Mouse (Mus musculus): ENCODE results near the gene Gstm5. TPM values are rescaled to one million over a fixed set of nuclear protein-coding genes. Genes with fewer than 3 reads are reported as not detected.

The Gstm5 gene
- polyA plus RNA-seq, 1 experiment from 2014 or later = 259 TPM

DNA sequence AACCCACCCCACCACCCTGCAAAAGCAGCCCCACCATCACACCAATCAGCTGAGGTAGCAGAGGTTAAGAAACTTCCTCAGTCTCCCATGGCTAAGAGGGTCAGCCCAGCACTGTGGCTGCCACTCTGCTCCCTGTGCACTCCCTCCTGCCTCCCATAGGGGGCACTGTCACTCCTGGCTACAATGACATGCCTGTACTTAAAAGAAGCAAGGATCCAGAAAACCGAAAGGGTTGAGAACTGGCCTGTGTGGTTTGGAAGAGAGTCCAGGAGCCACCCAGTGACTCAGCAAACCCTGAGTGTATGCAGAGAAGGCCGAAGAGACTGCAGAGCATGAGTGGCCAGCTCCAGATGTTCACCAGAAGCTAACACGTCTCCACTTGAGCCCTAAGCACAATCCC is 43.8 kb downstream of the Gstm5 start:
- Histone ChIP-seq H3K4me3 (replicated peaks; ENCODE audit: low read length) (no peak overlapping the region), H3K4me1 (replicated peaks; ENCODE audit: control insufficient read depth, insufficient read depth, low read length) (0 out of 2 replicates have a peak, but pooled peaks cover 6% of the 10 kb centered on the region), H3K9me3 (ENCODE audit: control insufficient read depth, low read length) (no peaks in the 10 kb centered on the region), H3K27ac (no peak overlapping the region), H3K4me2 (replicated peaks) (no peak overlapping the region), H3K27me3 (ENCODE audit: control insufficient read depth, insufficient read depth, low read length) (no peaks in the 10 kb centered on the region), H3K36me3 (replicated peaks; ENCODE audit: control insufficient read depth, insufficient read depth) (no peaks in the 10 kb centered on the region), H3K9ac (no peak overlapping the region)
- WGBS = 46% methylated on average over 3 of the region's 3 CpGs
- DNase-seq (ENCODE audit: low spot score) (no peak), ATAC-seq (ENCODE audit: low FRiP score) (no peak)

DNA sequence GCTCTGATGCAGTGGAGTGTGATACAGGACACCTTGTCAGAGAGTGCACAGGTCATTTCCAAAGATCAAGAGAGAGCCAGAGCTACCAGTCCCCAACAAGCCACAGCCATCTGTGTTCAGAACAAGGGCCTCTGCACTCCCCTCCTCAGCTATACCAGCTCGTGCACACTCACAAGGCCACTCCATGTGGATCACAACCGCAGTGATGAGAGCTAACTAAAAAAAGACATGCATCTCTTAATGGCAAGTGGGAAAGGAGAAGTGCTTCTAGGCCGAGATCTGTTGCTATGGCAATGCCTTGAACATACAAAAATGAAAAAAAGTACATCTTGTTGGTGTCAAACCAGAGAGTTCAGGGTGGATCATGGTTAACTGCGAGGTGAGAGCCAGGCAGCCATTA is 44.2 kb downstream of the Gstm5 start:
- Histone ChIP-seq H3K27ac (no peak overlapping the region), H3K9me3 (ENCODE audit: control insufficient read depth, low read length) (no peaks in the 10 kb centered on the region), H3K9ac (no peak overlapping the region), H3K36me3 (replicated peaks; ENCODE audit: control insufficient read depth, insufficient read depth) (no peaks in the 10 kb centered on the region), H3K4me1 (replicated peaks; ENCODE audit: control insufficient read depth, insufficient read depth, low read length) (0 out of 2 replicates have a peak, but pooled peaks cover 6% of the 10 kb centered on the region), H3K27me3 (ENCODE audit: control insufficient read depth, insufficient read depth, low read length) (no peaks in the 10 kb centered on the region), H3K4me2 (replicated peaks) (no peak overlapping the region), H3K4me3 (replicated peaks; ENCODE audit: low read length) (no peak overlapping the region)
- ATAC-seq (ENCODE audit: low FRiP score) (no peak), DNase-seq (ENCODE audit: low spot score) (no peak)
- WGBS = 60% methylated on average over 4 of the region's 4 CpGs

DNA sequence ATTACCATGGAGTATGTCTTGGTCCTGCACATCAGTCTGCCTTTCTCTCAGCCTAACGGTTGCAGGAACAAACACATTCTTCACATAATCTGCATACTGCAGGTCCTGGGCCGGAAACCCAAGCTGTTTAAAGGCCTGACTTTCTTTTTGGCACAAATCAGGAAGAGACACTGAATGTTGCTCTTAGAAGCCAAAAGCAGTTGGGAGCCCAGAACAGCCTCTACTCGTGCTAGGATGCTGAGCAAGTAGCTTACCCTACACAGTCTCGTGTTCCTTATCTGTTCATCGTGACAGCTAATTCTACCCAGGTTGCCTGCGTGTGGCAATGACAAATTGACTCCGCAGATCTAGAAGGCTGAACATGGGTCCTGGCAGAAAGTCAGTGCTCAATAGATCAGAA is 44.9 kb downstream of the Gstm5 start:
- Histone ChIP-seq H3K4me1 (replicated peaks; ENCODE audit: control insufficient read depth, insufficient read depth, low read length) (0 out of 2 replicates have a peak, but pooled peaks cover 6% of the 10 kb centered on the region), H3K27ac (no peak overlapping the region), H3K9me3 (ENCODE audit: control insufficient read depth, low read length) (no peaks in the 10 kb centered on the region), H3K4me3 (replicated peaks; ENCODE audit: low read length) (no peak overlapping the region), H3K27me3 (ENCODE audit: control insufficient read depth, insufficient read depth, low read length) (no peaks in the 10 kb centered on the region), H3K36me3 (replicated peaks; ENCODE audit: control insufficient read depth, insufficient read depth) (no peaks in the 10 kb centered on the region), H3K4me2 (replicated peaks) (no peak overlapping the region), H3K9ac (no peak overlapping the region)
- no peak for ATAC-seq (ENCODE audit: low FRiP score)
- 77% methylated on average over 7 of the region's 7 CpGs for WGBS
- DNase-seq (ENCODE audit: low spot score) = no peak

DNA sequence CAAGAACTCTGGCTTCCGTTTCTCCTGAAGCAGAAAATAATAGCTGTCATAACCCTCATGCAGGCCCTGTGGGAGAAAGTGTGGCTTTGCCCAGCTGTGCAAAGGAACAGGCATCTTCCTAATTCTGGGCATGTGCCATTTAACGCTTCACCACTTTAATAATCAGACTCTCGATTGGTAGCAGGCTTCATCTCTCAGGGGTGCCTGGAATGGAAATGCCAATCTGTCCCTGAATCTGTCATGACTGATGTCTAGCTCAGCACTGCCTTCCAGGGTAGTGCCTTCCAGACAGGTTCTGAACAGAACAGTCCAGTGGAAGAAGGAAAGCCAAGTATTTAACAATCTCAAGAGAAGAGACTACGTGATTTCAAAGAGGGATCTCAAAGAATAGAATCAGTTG is 45.6 kb downstream of the Gstm5 start:
- ATAC-seq (ENCODE audit: low FRiP score) = no peak
- WGBS = 60% methylated on average over 4 of the region's 4 CpGs

DNA sequence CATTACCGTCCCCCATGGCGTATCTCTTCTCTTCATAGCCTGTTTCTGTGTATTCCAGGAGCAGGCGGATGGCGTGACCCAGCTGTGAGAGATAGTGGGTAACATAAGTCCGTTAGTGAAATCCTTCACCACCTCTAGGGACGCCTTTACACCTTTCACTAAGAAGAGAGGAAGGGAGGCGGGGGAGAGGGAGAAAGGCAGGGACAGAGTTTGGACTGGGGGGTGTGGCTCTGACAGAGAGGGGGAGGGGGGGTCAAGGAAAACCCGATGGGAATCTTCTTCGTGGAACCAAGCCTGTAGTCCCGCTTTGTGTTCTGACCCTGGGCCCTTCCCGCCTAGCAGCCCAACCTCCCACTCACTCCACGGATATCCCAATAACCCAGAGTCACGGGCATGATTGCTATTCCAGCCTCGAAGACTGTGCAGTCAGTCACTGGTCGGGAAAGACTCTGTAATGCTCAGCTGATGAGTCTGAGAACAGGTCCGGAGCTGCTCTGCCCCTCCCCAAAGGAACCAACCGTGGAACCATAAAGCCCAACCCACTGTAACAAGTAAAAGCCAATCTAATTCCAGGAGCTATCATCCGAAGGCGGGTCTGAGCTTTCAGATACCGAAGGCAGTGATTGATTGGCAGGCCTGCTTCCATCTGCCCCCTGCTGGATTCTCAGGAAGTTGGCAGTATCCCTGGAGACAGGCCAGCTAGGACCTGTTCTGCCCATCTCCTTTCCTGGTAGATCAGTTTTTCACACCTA is 47.8 kb downstream of the Gstm5 start, which contains the start of gene Gstm6:
Gstm6 (minus strand) TSS at position 511 of the 752 bp plus-strand sequence.
- Histone ChIP-seq H3K36me3 (replicated peaks; ENCODE audit: control insufficient read depth, insufficient read depth) (no peaks in the 10 kb centered on the region), H3K9ac (peak within 1 kb of the TSS; percentile 34; the same call in 1 of the 2 replicates), H3K27ac (no peak within 1 kb of the TSS), H3K9me3 (ENCODE audit: control insufficient read depth, low read length) (no peaks in the 10 kb centered on the region), H3K4me2 (replicated peaks) (peak within 1 kb of the TSS; percentile 43), H3K4me1 (replicated peaks; ENCODE audit: control insufficient read depth, insufficient read depth, low read length) (0 out of 2 replicates have a peak, but pooled peaks cover 6% of the 10 kb centered on the region), H3K27me3 (ENCODE audit: control insufficient read depth, insufficient read depth, low read length) (no peaks in the 10 kb centered on the region), H3K4me3 (replicated peaks; ENCODE audit: low read length) (peak within 1 kb of the TSS; percentile 11; the same call in 1 of the 2 replicates)
- peak; percentile 65 for DNase-seq (ENCODE audit: low spot score)
- ATAC-seq (ENCODE audit: low FRiP score) = peak; percentile 77; the same call in 1 of the 2 replicates
- 18% methylated on average over 20 of the region's 20 CpGs for WGBS

More for the DNA sequence above, 45.6 kb downstream of the Gstm5 start:
- no peak overlapping the region for H3K9ac ChIP-seq
- no peak overlapping the region for H3K4me2 ChIP-seq (replicated peaks)
- no peak for DNase-seq (ENCODE audit: low spot score)
- H3K4me1 ChIP-seq (replicated peaks; ENCODE audit: control insufficient read depth, insufficient read depth, low read length) = 0 out of 2 replicates have a peak, but pooled peaks cover 6% of the 10 kb centered on the region
- no peak overlapping the region for H3K4me3 ChIP-seq (replicated peaks; ENCODE audit: low read length)
- no peaks in the 10 kb centered on the region for H3K27me3 ChIP-seq (ENCODE audit: control insufficient read depth, insufficient read depth, low read length)
- no peak overlapping the region for H3K27ac ChIP-seq
- H3K9me3 ChIP-seq (ENCODE audit: control insufficient read depth, low read length) = no peaks in the 10 kb centered on the region
- H3K36me3 ChIP-seq (replicated peaks; ENCODE audit: control insufficient read depth, insufficient read depth) = no peaks in the 10 kb centered on the region

DNA sequence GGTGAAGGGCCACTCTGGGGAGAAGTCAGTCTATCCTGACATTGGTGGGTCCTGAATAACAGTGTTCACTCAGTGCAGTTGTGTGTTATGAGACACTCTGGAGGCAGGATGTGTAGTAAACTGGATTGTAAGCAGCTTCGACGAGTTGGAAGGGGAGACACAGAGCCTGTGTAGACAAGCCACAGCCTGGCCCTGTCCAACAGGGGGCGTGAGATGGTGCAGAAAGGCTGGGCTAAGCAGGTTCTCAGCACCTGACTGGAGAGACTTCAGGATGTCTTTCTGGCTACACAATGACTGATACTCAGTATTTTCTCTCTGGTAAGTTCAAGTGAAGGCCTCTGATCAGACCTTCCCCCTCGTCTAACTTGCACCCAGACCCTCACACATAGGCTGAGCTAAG is 50.1 kb downstream of the Gstm5 start:
- 67% methylated on average over 4 of the region's 4 CpGs for whole genome bisulfite sequencing

More for the DNA sequence above, 50.1 kb downstream of the Gstm5 start:
- DNase-seq (ENCODE audit: low spot score) (no peak), ATAC-seq (ENCODE audit: low FRiP score) (no peak)
- Histone ChIP-seq H3K36me3 (replicated peaks; ENCODE audit: control insufficient read depth, insufficient read depth) (no peaks in the 10 kb centered on the region), H3K9ac (no peak overlapping the region), H3K27me3 (ENCODE audit: control insufficient read depth, insufficient read depth, low read length) (no peaks in the 10 kb centered on the region), H3K27ac (no peak overlapping the region), H3K4me3 (replicated peaks; ENCODE audit: low read length) (no peak overlapping the region), H3K9me3 (ENCODE audit: control insufficient read depth, low read length) (no peaks in the 10 kb centered on the region), H3K4me2 (replicated peaks) (no peak overlapping the region), H3K4me1 (replicated peaks; ENCODE audit: control insufficient read depth, insufficient read depth, low read length) (0 out of 2 replicates have a peak, but pooled peaks cover 3% of the 10 kb centered on the region)

Other genes with a start within 250 kb of the Gstm5 start
- gene Ahcyl1, start 199.3 kb upstream of the Gstm5 start, polyA plus RNA-seq (2014; fragmentation: Nextera tagmentation; extraction: Ambion mirVana) = 131 and 141 TPM in 2 replicates
- 7.8 and 7.9 TPM in 2 replicates for gene Csf1, start 135.4 kb upstream of the Gstm5 start, polyA plus RNA-seq (2014; fragmentation: Nextera tagmentation; extraction: Ambion mirVana)
- not detected in 2 replicates for gene Eps8l3, start 18.6 kb upstream of the Gstm5 start, polyA plus RNA-seq (2014; fragmentation: Nextera tagmentation; extraction: Ambion mirVana)
- 45.8 and 54.6 TPM in 2 replicates for gene Gstm7, start 36.0 kb downstream of the Gstm5 start, polyA plus RNA-seq (2014; fragmentation: Nextera tagmentation; extraction: Ambion mirVana)
- 8.1 and 9.3 TPM in 2 replicates for gene Gstm6, start 47.9 kb downstream of the Gstm5 start, polyA plus RNA-seq (2014; fragmentation: Nextera tagmentation; extraction: Ambion mirVana)
- gene Gstm3, start 73.5 kb downstream of the Gstm5 start, polyA plus RNA-seq (2014; fragmentation: Nextera tagmentation; extraction: Ambion mirVana) = not detected in 2 replicates
- gene Gstm2, start 90.6 kb downstream of the Gstm5 start, polyA plus RNA-seq (2014; fragmentation: Nextera tagmentation; extraction: Ambion mirVana) = 7.9 and 8.4 TPM in 2 replicates
- 92.3 and 106 TPM in 2 replicates for gene Gstm1, start 122.2 kb downstream of the Gstm5 start, polyA plus RNA-seq (2014; fragmentation: Nextera tagmentation; extraction: Ambion mirVana)
- gene Gstm4, start 149.1 kb downstream of the Gstm5 start, polyA plus RNA-seq (2014; fragmentation: Nextera tagmentation; extraction: Ambion mirVana) = 17.5 and 19.1 TPM in 2 replicates
- gene Ampd2, start 190.8 kb downstream of the Gstm5 start, polyA plus RNA-seq (2014; fragmentation: Nextera tagmentation; extraction: Ambion mirVana) = 43.8 and 45.5 TPM in 2 replicates
- gene Gnat2, start 197.0 kb downstream of the Gstm5 start, polyA plus RNA-seq (2014; fragmentation: Nextera tagmentation; extraction: Ambion mirVana) = 0.33 and 0.48 TPM in 2 replicates